Mouse (Mus musculus) lung, postnatal 14 days (tissue): ENCODE results near the gene Inhbc.
"Not testable (repeated sequence)": the region's sequence is repeated elsewhere in the genome, so short reads cannot be mapped to it uniquely, and the experiment has no call there.

Experiments
- DNase-seq: peaks from one replicate; pipeline ENCODE4 v3.0.0; 2021

The Inhbc gene

GRCm38 (mm10) chr10:127325454-127326016 is 44.7 kb downstream of the Inhbc start:
- no peak for DNase-seq

DNA sequence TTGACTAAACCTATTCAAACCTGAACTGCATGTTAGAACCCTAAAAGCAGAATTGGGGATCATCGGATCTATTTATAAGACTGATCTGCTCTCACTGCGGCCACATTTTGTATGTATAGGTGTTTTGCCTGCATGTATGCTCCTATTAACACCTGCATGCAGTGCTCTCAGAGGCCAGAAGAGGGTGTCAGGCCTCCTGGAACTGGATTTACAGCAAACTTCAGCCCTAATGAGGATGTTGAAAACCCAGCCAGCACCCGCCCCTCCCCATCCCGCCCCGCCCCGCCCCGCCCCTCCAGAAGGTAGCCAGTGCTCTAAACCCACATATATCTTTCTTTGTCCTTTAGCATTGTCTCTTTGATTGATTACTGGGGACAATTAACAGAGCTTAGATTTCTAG is 45.7 kb downstream of the Inhbc start:
- peak; percentile 69 for DNase-seq

DNA sequence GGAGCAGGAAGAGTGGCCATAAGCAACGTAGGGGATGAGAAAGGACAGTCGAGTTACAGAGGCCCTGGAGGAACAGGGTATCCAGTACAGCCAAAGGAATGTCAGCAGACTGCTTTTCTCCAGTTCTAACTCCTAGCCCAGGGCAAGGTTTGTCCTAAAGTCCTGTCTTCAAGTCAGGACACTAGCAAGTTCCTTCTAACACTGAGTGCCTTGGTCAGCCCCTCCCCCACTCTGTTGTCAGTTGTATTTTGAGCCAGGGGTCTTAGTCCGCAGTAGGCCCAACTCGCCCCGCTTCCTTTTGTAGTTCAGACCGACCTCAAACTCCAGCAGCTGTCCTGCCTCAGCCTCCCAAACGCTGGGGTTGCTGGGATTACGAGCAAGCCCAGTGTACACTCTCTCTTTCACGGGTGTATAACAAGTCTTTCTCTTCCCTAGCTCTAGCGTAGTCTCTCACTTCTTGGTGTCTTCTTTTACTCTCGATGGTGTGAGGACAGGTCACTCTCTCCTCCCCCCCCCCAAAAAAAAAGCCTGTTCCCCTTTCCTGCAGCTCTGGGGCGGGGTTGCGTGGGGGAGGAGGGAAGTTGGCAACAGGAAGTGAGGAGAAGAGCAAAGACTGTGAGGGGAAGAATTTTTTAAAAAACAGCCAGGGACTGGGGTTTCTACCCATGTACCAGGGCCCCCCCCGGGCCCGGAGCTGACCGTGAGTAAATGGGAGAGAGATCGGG is 46.9 kb downstream of the Inhbc start:
- no peak for DNase-seq

DNA sequence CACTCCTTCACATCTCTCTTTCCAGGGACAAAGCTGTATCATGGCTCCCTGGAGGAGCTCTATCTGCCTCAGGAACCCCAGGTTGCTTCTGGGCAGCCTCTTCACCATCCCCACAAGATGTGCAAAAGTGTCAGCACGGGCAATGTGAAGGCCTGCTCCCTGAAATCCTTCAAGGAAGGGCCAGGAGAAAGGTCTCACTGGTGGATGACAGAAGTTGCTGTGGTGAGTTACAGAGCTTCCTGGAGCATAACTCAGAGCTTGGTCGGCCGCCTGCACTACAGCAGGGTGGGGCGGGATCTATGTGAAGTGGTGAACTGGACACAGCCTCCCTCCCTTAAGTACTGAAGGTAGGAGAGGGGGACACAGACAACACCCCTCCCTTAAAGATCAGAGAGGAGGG is 47.6 kb downstream of the Inhbc start:
- DNase-seq = no peak

- DNase-seq = no peak
These were observed 48.1 kb downstream of the Inhbc start for GRCm38 (mm10) chr10:127322178-127322577.

GRCm38 (mm10) chr10:127321621-127322020 is 48.6 kb downstream of the Inhbc start, which contains the start of gene Arhgap9:
Arhgap9 (plus strand) TSS chr10:127321964.
- no peak for DNase-seq

- DNase-seq = no peak
These were observed 50.3 kb downstream of the Inhbc start for GRCm38 (mm10) chr10:127319969-127320368.

DNA sequence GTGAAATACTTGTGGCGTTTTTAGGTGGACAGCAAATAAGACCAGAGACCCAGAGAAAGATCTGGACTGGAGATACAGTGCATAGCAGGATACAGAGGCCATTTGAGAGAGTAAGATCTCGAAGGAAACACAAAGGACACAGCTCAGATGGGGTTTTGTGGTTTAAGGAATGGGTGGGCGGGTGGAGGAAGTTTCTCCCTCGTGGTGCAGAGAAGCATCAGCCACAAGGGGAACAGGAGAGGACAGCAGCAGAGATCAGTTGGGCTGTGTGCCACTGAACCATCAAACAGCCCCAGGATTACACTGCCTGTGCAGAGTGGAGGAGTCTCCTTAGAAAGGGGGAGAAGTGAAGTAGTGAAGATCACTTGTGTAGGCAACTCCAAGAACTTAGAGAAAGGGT is 52.2 kb downstream of the Inhbc start:
- no peak for DNase-seq

GRCm38 (mm10) chr10:127317277-127317676 is 53.0 kb downstream of the Inhbc start:
- no peak for DNase-seq

- DNase-seq = not testable (repeated sequence)
These were observed 55.3 kb downstream of the Inhbc start for GRCm38 (mm10) chr10:127314950-127315349.

- not testable (repeated sequence) for DNase-seq
These were observed 56.7 kb downstream of the Inhbc start for GRCm38 (mm10) chr10:127313516-127313915.

GRCm38 (mm10) chr10:127312858-127313257 is 57.4 kb downstream of the Inhbc start:
- no peak for DNase-seq

- peak; percentile 91 for DNase-seq
These were observed 57.9 kb downstream of the Inhbc start for GRCm38 (mm10) chr10:127312356-127312676.

DNA sequence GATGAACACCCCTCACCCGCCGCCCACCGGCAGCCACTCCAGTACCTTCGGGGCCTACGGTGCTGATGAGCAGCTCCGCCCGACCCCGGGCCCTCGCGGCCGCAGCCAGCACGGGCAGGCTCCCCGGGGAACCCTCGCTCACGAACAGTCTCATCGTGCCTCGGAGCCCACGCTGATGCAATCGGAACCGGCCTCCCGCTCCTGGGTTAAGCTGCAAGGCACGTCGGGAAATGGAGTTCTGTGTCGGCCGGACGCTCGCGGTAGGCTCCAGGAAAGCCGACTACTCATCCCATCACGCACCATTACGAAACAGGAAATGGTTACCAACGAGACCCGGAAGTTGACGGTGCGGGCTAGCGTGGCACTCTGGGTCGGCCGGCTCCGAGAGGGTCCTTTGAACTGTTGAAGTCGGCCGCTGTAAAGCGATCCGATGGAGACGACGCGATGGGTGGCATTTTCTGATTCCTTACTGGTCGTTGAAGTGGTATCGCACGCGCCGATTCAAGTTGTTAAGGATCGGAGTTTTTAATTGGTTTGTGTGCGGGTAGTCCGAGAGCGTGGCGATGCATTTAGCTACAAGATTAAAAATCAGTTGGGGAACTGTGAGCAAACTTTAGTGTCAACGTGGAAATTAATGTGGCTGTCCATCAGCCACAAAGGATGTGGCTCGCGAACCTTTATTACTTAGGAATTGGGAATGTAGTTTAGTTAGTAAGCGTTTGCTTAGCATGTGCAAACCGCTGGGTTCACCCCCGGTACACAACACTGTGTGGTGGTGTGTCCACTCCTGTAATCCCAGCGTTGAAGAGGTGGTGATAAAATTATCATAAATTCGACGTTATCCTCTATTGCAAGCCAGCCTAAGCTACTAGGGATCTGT is 58.5 kb downstream of the Inhbc start, which contains the start of gene Mars:
Gene Mars, minus strand, starts transcription at position 311 of the 880 bp plus-strand sequence.
- peak; percentile 95 for DNase-seq

GRCm38 (mm10) chr10:127310523-127311475 is 59.4 kb downstream of the Inhbc start:
- no peak for DNase-seq

GRCm38 (mm10) chr10:127309167-127309566 is 61.1 kb downstream of the Inhbc start:
- not testable (repeated sequence) for DNase-seq
